Mouse (Mus musculus) layer of hippocampus, postnatal 14 days (tissue): ENCODE measurements at regions not wholly inside any gene's neighbourhood (a gene's known extent, or its start where the extent isn't known, plus 50 kb on each side); places are given as distances from the start of the nearest gene placed in this dataset.

Experiments used
- DNase-seq, 2 experiments: peaks; one replicate each; pipeline ENCODE4 v3.0.0; 2021 to 2022; ENCODE audit warnings: low spot score in 2 of 2, mixed read lengths in 1 of 2

- DNase-seq: no peak
Measured at GRCm38 (mm10) chr5:84934369-84934768, 517.2 kb upstream of the Epha5 start.

GRCm38 (mm10) chr5:84917631-84918292 is 500.6 kb upstream of the Epha5 start:
- DNase-seq: no peak

- DNase-seq: no peak
Measured at GRCm38 (mm10) chr5:84901669-84902068, 484.5 kb upstream of the Epha5 start.

GRCm38 (mm10) chr5:84897535-84897934 is 480.4 kb upstream of the Epha5 start:
- DNase-seq: peak in 1 of 2 experiments; percentile 33

- DNase-seq: no peak
Measured at GRCm38 (mm10) chr5:84853622-84854021, 436.4 kb upstream of the Epha5 start.

GRCm38 (mm10) chr5:84849175-84849574 is 432.0 kb upstream of the Epha5 start:
- no peak for DNase-seq

- no peak for DNase-seq
Measured at GRCm38 (mm10) chr5:84848765-84849164, 431.6 kb upstream of the Epha5 start.

GRCm38 (mm10) chr5:84811460-84811859 is 394.3 kb upstream of the Epha5 start:
- DNase-seq: peak in 1 of 2 experiments; percentile 3

GRCm38 (mm10) chr5:84810844-84811243 is 393.7 kb upstream of the Epha5 start:
- DNase-seq: no peak

- no peak for DNase-seq
Measured at GRCm38 (mm10) chr5:84762618-84763017, 345.4 kb upstream of the Epha5 start.

GRCm38 (mm10) chr5:84752053-84752452 is 334.9 kb upstream of the Epha5 start:
- peak in 1 of 2 experiments; percentile 83 for DNase-seq

GRCm38 (mm10) chr5:84705436-84705835 is 288.3 kb upstream of the Epha5 start:
- no peak for DNase-seq

- DNase-seq: no peak
Measured at GRCm38 (mm10) chr5:84690334-84691258, 273.4 kb upstream of the Epha5 start.

- no peak for DNase-seq
Measured at GRCm38 (mm10) chr5:84687534-84687933, 270.4 kb upstream of the Epha5 start.

GRCm38 (mm10) chr5:84655171-84655570 is 238.0 kb upstream of the Epha5 start:
- peak in 1 of 2 experiments; percentile 81 for DNase-seq

- no peak for DNase-seq
Measured at GRCm38 (mm10) chr5:84635502-84635901, 218.3 kb upstream of the Epha5 start.

- no peak for DNase-seq
Measured at GRCm38 (mm10) chr5:84632851-84633250, 215.7 kb upstream of the Epha5 start.

- DNase-seq: no peak
Measured at GRCm38 (mm10) chr5:84618194-84618593, 201.0 kb upstream of the Epha5 start.

GRCm38 (mm10) chr5:84608683-84609082 is 191.5 kb upstream of the Epha5 start:
- no peak for DNase-seq

- DNase-seq: no peak
Measured at GRCm38 (mm10) chr5:84565311-84565946, 148.2 kb upstream of the Epha5 start.

GRCm38 (mm10) chr5:84519836-84520235 is 102.7 kb upstream of the Epha5 start:
- DNase-seq: no peak

- DNase-seq: no peak
Measured at GRCm38 (mm10) chr5:84510144-84510543, 93.0 kb upstream of the Epha5 start.
